8 mouse cellular contexts compared by ENCODE assay signal in the genomic region with DNA sequence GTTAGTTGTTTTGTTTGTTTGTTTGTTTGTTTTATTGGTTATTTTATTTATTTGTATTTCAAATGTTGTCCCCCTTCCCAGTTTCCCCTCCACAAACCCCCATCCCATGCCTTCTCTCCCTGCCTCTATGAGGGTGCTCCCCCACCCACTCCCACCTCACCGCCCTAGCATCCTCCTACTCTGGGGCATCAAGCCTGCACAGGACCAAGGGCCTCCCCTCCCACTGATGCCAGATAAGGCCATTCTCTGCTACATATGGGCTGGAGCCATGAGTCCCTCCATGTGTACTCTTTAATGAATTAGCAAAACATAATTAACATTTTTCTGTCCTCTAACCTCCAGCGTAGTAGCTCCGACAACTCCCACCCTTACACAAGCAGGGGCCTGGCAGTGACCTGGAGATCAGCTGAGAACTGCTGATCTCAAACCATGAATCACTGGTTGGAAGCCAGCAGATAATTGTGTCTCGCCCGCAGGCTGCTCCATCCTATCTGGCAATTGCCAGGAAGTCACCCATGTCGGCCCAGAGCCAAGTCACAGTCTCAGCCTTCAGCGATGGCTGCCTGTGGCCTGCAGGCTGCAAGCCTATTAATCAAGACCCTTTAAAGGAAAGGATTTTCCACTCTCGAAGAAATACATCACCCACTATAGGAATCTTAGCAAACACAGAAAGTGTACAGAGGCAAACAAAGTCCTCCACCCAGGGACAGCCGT.
A peak's percentile ranks its signal among the peaks of the same experiment; 100 is the strongest.
DNase-seq lines count a peak whose midpoint lies in the region; ATAC-seq lines count a peak whose summit lies in the region.

No protein-coding gene starts in this region.

- no peaks in the 10 kb centered on the region for H3K27me3 ChIP-seq in embryonic facial prominence, embryonic 14.5 days (replicated peaks; ENCODE audit: control insufficient read depth, insufficient read depth, low read length)
- H3K27me3 ChIP-seq in embryonic facial prominence, embryonic 10.5 days (replicated peaks; ENCODE audit: low read depth, poor library complexity, severe bottlenecking) = no peaks in the 10 kb centered on the region

- no peak overlapping the region for H3K4me3 ChIP-seq in embryonic facial prominence, embryonic 14.5 days (ENCODE audit: low read depth, low read length)
- no peak overlapping the region for H3K4me3 ChIP-seq in embryonic facial prominence, embryonic 10.5 days

- no peaks in the 10 kb centered on the region for H3K36me3 ChIP-seq in embryonic facial prominence, embryonic 14.5 days (ENCODE audit: control insufficient read depth, insufficient read depth, low read length)
- no peaks in the 10 kb centered on the region for H3K36me3 ChIP-seq in embryonic facial prominence, embryonic 10.5 days (replicated peaks)

- intact Hi-C loops in heart, postnatal 14 days (cut with DNase I) = no loop called here

- H3K27ac ChIP-seq in embryonic facial prominence, embryonic 14.5 days (replicated peaks; ENCODE audit: low read depth, low read length) = no peak overlapping the region
- H3K27ac ChIP-seq in embryonic facial prominence, embryonic 10.5 days (replicated peaks) = no peak overlapping the region

- H3K9ac ChIP-seq in embryonic facial prominence, embryonic 14.5 days (ENCODE audit: low read depth, low read length) = no peak overlapping the region

- peaks cover 8% of the 10 kb centered on the region; the same call in 1 of the 2 replicates for H3K4me1 ChIP-seq in embryonic facial prominence, embryonic 14.5 days (ENCODE audit: control insufficient read depth, insufficient read depth, low read length)
- peaks cover 20% of the 10 kb centered on the region for H3K4me1 ChIP-seq in embryonic facial prominence, embryonic 10.5 days

- peak; percentile 56 for DNase-seq in embryonic facial prominence, embryonic 14.5 days (ENCODE audit: low spot score)
- DNase-seq in embryonic facial prominence, embryonic 10.5 days (ENCODE audit: low spot score) = no peak
- peak; percentile 30 for DNase-seq in urinary bladder, postnatal 14 days (ENCODE audit: low spot score)
- no peak for DNase-seq in urinary bladder, postnatal 36 days (ENCODE audit: low spot score in 2 of 2)
- DNase-seq in heart, postnatal 14 days = peak; percentile 62 to 65
- peak; percentile 64 for DNase-seq in testis, postnatal 10 days (ENCODE audit: low spot score)
- DNase-seq in frontal cortex, postnatal 25 days (ENCODE audit: low spot score in 2 of 2) = no peak
- DNase-seq in right cerebral cortex, adult 2 months (ENCODE audit: low spot score in 2 of 2) = no peak

- H3K9me3 ChIP-seq in embryonic facial prominence, embryonic 14.5 days (ENCODE audit: control insufficient read depth, low read length) = no peaks in the 10 kb centered on the region
- H3K9me3 ChIP-seq in embryonic facial prominence, embryonic 10.5 days = no peaks in the 10 kb centered on the region

- H3K4me2 ChIP-seq in embryonic facial prominence, embryonic 14.5 days (ENCODE audit: low read depth, low read length) = no peak overlapping the region

- WGBS in embryonic facial prominence, embryonic 14.5 days = 52% methylated on average over 9 of the region's 9 CpGs
- WGBS in embryonic facial prominence, embryonic 10.5 days = 72% methylated on average over 9 of the region's 9 CpGs

- peak; percentile 47; the same call in 1 of the 2 replicates for ATAC-seq in embryonic facial prominence, embryonic 14.5 days (ENCODE audit: low read depth)

Comparison
In these comparisons a context has a peak if more than half of its experiments do, and no peak if none do; other contexts are left out.
1. DNase-seq: peak in embryonic facial prominence, embryonic 14.5 days (single experiment), urinary bladder, postnatal 14 days (single experiment), heart, postnatal 14 days (2 of 2) and testis, postnatal 10 days (single experiment); none in embryonic facial prominence, embryonic 10.5 days (single experiment), urinary bladder, postnatal 36 days (0 of 2), frontal cortex, postnatal 25 days (0 of 2) and right cerebral cortex, adult 2 months (0 of 2).